Mouse (Mus musculus): ENCODE measurements around the gene Khdrbs2. TPM values are rescaled to one million over a fixed set of nuclear protein-coding genes. Genes with fewer than 3 reads are reported as not detected.

Khdrbs2 gene
- total and polyA plus RNA-seq, 2 experiments = not detected

- WGBS = 84% methylated on average over 3 of the region's 3 CpGs
These were observed 86.4 kb downstream of the Khdrbs2 start for GRCm38 (mm10) chr1:32258942-32259341.

DNA sequence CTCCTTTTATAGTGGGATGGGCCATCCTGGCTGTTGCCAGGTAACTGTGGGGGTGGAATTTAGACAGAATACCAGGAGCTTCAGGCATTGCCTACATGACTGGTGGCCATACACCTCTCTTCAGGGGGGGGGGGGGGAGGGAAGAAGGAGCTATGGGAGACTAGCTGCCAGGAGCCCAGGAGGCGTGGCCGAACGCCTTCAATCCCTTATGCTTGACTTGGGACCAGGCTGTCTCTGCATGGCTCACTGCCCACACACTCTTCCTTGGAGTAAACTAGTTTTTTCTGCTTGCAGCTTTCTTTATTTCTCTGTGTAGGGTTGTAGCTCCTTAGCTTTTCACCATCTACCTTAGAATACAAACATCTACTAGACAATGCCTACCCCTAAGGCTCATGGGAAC, 98.0 kb downstream of the Khdrbs2 start:
- 88% methylated on average over 3 of the region's 3 CpGs for WGBS

More at GRCm38 (mm10) chr1:32258942-32259341, 86.4 kb downstream of the Khdrbs2 start:
- DNase-seq (ENCODE audit: extremely low read depth, low read depth, low spot score) = no peak
- H3K27me3 ChIP-seq (ENCODE audit: control insufficient read depth, insufficient read depth, low read length) = no peaks in the 10 kb centered on the region
- H3K9ac ChIP-seq (ENCODE audit: low read depth, low read length) = no peak overlapping the region
- no peak for TF ChIP-seq POLR2A (IDR thresholded peaks at IDR 0.05; ENCODE audit: extremely low read depth, insufficient read depth, low read length)
- TF ChIP-seq CTCF (IDR thresholded peaks at IDR 0.05; ENCODE audit: low read depth, low read length) = no peak
- H3K79me2 ChIP-seq (ENCODE audit: control insufficient read depth, insufficient read depth, low read length) = no peaks in the 10 kb centered on the region
- no peaks in the 10 kb centered on the region for H3K4me1 ChIP-seq (ENCODE audit: control insufficient read depth, insufficient read depth, low read length)
- H3K36me3 ChIP-seq (ENCODE audit: control insufficient read depth, insufficient read depth, low read length) = no peaks in the 10 kb centered on the region
- H3K4me3 ChIP-seq (ENCODE audit: insufficient read depth, low read depth, low read length) = no peak overlapping the region
- no peak overlapping the region for H3K27ac ChIP-seq (replicated peaks; ENCODE audit: insufficient read depth, low read depth, low read length)

GRCm38 (mm10) chr1:32294702-32295101, 122.2 kb downstream of the Khdrbs2 start:
- H3K4me1 ChIP-seq (ENCODE audit: control insufficient read depth, insufficient read depth, low read length) = no peaks in the 10 kb centered on the region
- H3K79me2 ChIP-seq (ENCODE audit: control insufficient read depth, insufficient read depth, low read length) = no peaks in the 10 kb centered on the region
- no peaks in the 10 kb centered on the region for H3K27me3 ChIP-seq (ENCODE audit: control insufficient read depth, insufficient read depth, low read length)
- no peak overlapping the region for H3K9ac ChIP-seq (ENCODE audit: low read depth, low read length)
- no peak overlapping the region for H3K4me3 ChIP-seq (ENCODE audit: insufficient read depth, low read depth, low read length)
- TF ChIP-seq POLR2A (IDR thresholded peaks at IDR 0.05; ENCODE audit: extremely low read depth, insufficient read depth, low read length) (no peak), CTCF (IDR thresholded peaks at IDR 0.05; ENCODE audit: low read depth, low read length) (no peak)
- no peak overlapping the region for H3K27ac ChIP-seq (replicated peaks; ENCODE audit: insufficient read depth, low read depth, low read length)
- 90% methylated on average over 1 of the region's 1 CpGs for WGBS
- H3K36me3 ChIP-seq (ENCODE audit: control insufficient read depth, insufficient read depth, low read length) = no peaks in the 10 kb centered on the region
- DNase-seq (ENCODE audit: extremely low read depth, low read depth, low spot score) = no peak

More for the DNA sequence above, 98.0 kb downstream of the Khdrbs2 start:
- Histone ChIP-seq H3K4me1 (ENCODE audit: control insufficient read depth, insufficient read depth, low read length) (no peaks in the 10 kb centered on the region), H3K79me2 (ENCODE audit: control insufficient read depth, insufficient read depth, low read length) (no peaks in the 10 kb centered on the region), H3K4me3 (ENCODE audit: insufficient read depth, low read depth, low read length) (no peak overlapping the region), H3K27ac (replicated peaks; ENCODE audit: insufficient read depth, low read depth, low read length) (no peak overlapping the region), H3K27me3 (ENCODE audit: control insufficient read depth, insufficient read depth, low read length) (no peaks in the 10 kb centered on the region), H3K9ac (ENCODE audit: low read depth, low read length) (no peak overlapping the region), H3K36me3 (ENCODE audit: control insufficient read depth, insufficient read depth, low read length) (no peaks in the 10 kb centered on the region)
- TF ChIP-seq POLR2A (IDR thresholded peaks at IDR 0.05; ENCODE audit: extremely low read depth, insufficient read depth, low read length) (no peak), CTCF (IDR thresholded peaks at IDR 0.05; ENCODE audit: low read depth, low read length) (no peak)
- no peak for DNase-seq (ENCODE audit: extremely low read depth, low read depth, low spot score)

- TF ChIP-seq CTCF (IDR thresholded peaks at IDR 0.05; ENCODE audit: low read depth, low read length) (no peak), POLR2A (IDR thresholded peaks at IDR 0.05; ENCODE audit: extremely low read depth, insufficient read depth, low read length) (no peak)
- WGBS = 64% methylated on average over 5 of the region's 5 CpGs
These were observed 128.9 kb downstream of the Khdrbs2 start for GRCm38 (mm10) chr1:32301391-32301790.

GRCm38 (mm10) chr1:32309074-32309473, 136.6 kb downstream of the Khdrbs2 start:
- H3K9ac ChIP-seq (ENCODE audit: low read depth, low read length) = no peak overlapping the region
- DNase-seq (ENCODE audit: extremely low read depth, low read depth, low spot score) = no peak
- WGBS = 52% methylated on average over 3 of the region's 3 CpGs
- TF ChIP-seq POLR2A (IDR thresholded peaks at IDR 0.05; ENCODE audit: extremely low read depth, insufficient read depth, low read length) (no peak), CTCF (IDR thresholded peaks at IDR 0.05; ENCODE audit: low read depth, low read length) (no peak)
- no peak overlapping the region for H3K4me3 ChIP-seq (ENCODE audit: insufficient read depth, low read depth, low read length)
- H3K27ac ChIP-seq (replicated peaks; ENCODE audit: insufficient read depth, low read depth, low read length) = no peak overlapping the region
- no peaks in the 10 kb centered on the region for H3K4me1 ChIP-seq (ENCODE audit: control insufficient read depth, insufficient read depth, low read length)
- H3K79me2 ChIP-seq (ENCODE audit: control insufficient read depth, insufficient read depth, low read length) = no peaks in the 10 kb centered on the region
- no peaks in the 10 kb centered on the region for H3K36me3 ChIP-seq (ENCODE audit: control insufficient read depth, insufficient read depth, low read length)
- H3K27me3 ChIP-seq (ENCODE audit: control insufficient read depth, insufficient read depth, low read length) = no peaks in the 10 kb centered on the region

More at GRCm38 (mm10) chr1:32301391-32301790, 128.9 kb downstream of the Khdrbs2 start:
- DNase-seq (ENCODE audit: extremely low read depth, low read depth, low spot score) = no peak
- Histone ChIP-seq H3K36me3 (ENCODE audit: control insufficient read depth, insufficient read depth, low read length) (no peaks in the 10 kb centered on the region), H3K79me2 (ENCODE audit: control insufficient read depth, insufficient read depth, low read length) (no peaks in the 10 kb centered on the region), H3K27me3 (ENCODE audit: control insufficient read depth, insufficient read depth, low read length) (no peaks in the 10 kb centered on the region), H3K4me1 (ENCODE audit: control insufficient read depth, insufficient read depth, low read length) (no peaks in the 10 kb centered on the region), H3K27ac (replicated peaks; ENCODE audit: insufficient read depth, low read depth, low read length) (no peak overlapping the region), H3K4me3 (ENCODE audit: insufficient read depth, low read depth, low read length) (no peak overlapping the region), H3K9ac (ENCODE audit: low read depth, low read length) (no peak overlapping the region)

DNA sequence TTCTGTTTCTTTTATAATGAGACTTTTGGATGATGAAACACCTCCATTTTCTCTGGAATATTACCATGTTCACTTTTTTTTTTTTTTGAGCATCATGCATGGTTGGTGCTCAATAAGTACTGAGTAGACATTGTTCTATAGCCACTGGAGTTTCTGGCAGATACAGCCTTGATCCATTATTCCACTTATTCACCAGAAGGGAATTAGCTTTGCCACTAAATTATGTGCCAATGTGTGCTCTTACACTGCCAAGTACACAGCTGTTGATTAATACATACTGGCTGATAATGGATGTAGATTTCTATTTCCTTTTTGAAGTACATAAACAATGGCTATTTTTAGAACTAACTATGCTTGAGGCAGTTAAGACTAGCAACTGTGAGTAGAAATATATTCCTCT, 137.1 kb downstream of the Khdrbs2 start:
- Histone ChIP-seq H3K36me3 (ENCODE audit: control insufficient read depth, insufficient read depth, low read length) (no peaks in the 10 kb centered on the region), H3K4me1 (ENCODE audit: control insufficient read depth, insufficient read depth, low read length) (no peaks in the 10 kb centered on the region), H3K9ac (ENCODE audit: low read depth, low read length) (no peak overlapping the region), H3K27me3 (ENCODE audit: control insufficient read depth, insufficient read depth, low read length) (no peaks in the 10 kb centered on the region), H3K27ac (replicated peaks; ENCODE audit: insufficient read depth, low read depth, low read length) (no peak overlapping the region), H3K4me3 (ENCODE audit: insufficient read depth, low read depth, low read length) (no peak overlapping the region), H3K79me2 (ENCODE audit: control insufficient read depth, insufficient read depth, low read length) (no peaks in the 10 kb centered on the region)
- no peak for TF ChIP-seq CTCF (IDR thresholded peaks at IDR 0.05; ENCODE audit: low read depth, low read length)
- TF ChIP-seq POLR2A (IDR thresholded peaks at IDR 0.05; ENCODE audit: extremely low read depth, insufficient read depth, low read length) = no peak
- no peak for DNase-seq (ENCODE audit: extremely low read depth, low read depth, low spot score)
